Mouse (Mus musculus): ENCODE measurements at regions not wholly inside any gene's neighbourhood (a gene's known extent, or its start where the extent isn't known, plus 50 kb on each side); places are given as distances from the start of the nearest gene placed in this dataset.

- DNase-seq (ENCODE audit: low read depth, low spot score) = no peak
- no peak for TF ChIP-seq ZC3H11A (IDR thresholded peaks at IDR 0.05; ENCODE audit: borderline replicate concordance, low read depth, low read length)
- no peak for TF ChIP-seq ZNF384 (IDR thresholded peaks at IDR 0.05; ENCODE audit: low read depth, low read length)
- no peak for TF ChIP-seq HCFC1 (IDR thresholded peaks at IDR 0.05; ENCODE audit: borderline replicate concordance, insufficient read depth, low read length)
- no peak for TF ChIP-seq MAFK (IDR thresholded peaks at IDR 0.05; ENCODE audit: insufficient read depth, low read depth, low read length)
- no peak for TF ChIP-seq CHD2 (IDR thresholded peaks at IDR 0.05; ENCODE audit: low read depth, low read length)
- H3K9ac ChIP-seq (ENCODE audit: insufficient read depth, low read depth, low read length, poor library complexity, severe bottlenecking) = no peak overlapping the region
- no peak overlapping the region for H3K27ac ChIP-seq (ENCODE audit: insufficient read depth, low read depth, low read length, poor library complexity, severe bottlenecking)
- in situ Hi-C loops (cut with MboI; ENCODE audit: low sequenced_read_pairs in 2 of 2, unreplicated experiment in 2 of 2) = no loop called here
- H3K9me3 ChIP-seq (ENCODE audit: control insufficient read depth, insufficient read depth, low read depth, low read length) = no peaks in the 10 kb centered on the region
- H3K4me1 ChIP-seq (ENCODE audit: control insufficient read depth in 2 of 2, insufficient read depth in 2 of 2, low read length in 2 of 2, poor library complexity in 1 of 2) = no peaks in the 10 kb centered on the region; a peak in 1 of 4 replicates
- no peak overlapping the region for H3K4me3 ChIP-seq (ENCODE audit: insufficient read depth in 1 of 2, low read depth in 1 of 2, low read length in 2 of 2, poor library complexity in 1 of 2, severe bottlenecking in 1 of 2)
- H3K36me3 ChIP-seq (ENCODE audit: control insufficient read depth, insufficient read depth, low read length, poor library complexity, severe bottlenecking) = no peaks in the 10 kb centered on the region
Measured at GRCm38 (mm10) chr2:50518371-50519128, 221.9 kb upstream of the Mmadhc start.

GRCm38 (mm10) chr2:50513276-50513675 lies 216.7 kb upstream of the Mmadhc start:
- in situ Hi-C loops (cut with MboI; ENCODE audit: low sequenced_read_pairs in 2 of 2, unreplicated experiment in 2 of 2) = no loop called here
- Histone ChIP-seq H3K4me3 (ENCODE audit: insufficient read depth in 1 of 2, low read depth in 1 of 2, low read length in 2 of 2, poor library complexity in 1 of 2, severe bottlenecking in 1 of 2) (no peak overlapping the region), H3K27ac (ENCODE audit: insufficient read depth, low read depth, low read length, poor library complexity, severe bottlenecking) (no peak overlapping the region), H3K9ac (ENCODE audit: insufficient read depth, low read depth, low read length, poor library complexity, severe bottlenecking) (no peak overlapping the region), H3K36me3 (ENCODE audit: control insufficient read depth, insufficient read depth, low read length, poor library complexity, severe bottlenecking) (no peaks in the 10 kb centered on the region), H3K4me1 (ENCODE audit: control insufficient read depth in 2 of 2, insufficient read depth in 2 of 2, low read length in 2 of 2, poor library complexity in 1 of 2) (no peaks in the 10 kb centered on the region), H3K9me3 (ENCODE audit: control insufficient read depth, insufficient read depth, low read depth, low read length) (no peaks in the 10 kb centered on the region)
- DNase-seq (ENCODE audit: low read depth, low spot score) = no peak
- no peak for TF ChIP-seq CHD2 (IDR thresholded peaks at IDR 0.05; ENCODE audit: low read depth, low read length)
- TF ChIP-seq ZC3H11A (IDR thresholded peaks at IDR 0.05; ENCODE audit: borderline replicate concordance, low read depth, low read length) = no peak
- no peak for TF ChIP-seq MAFK (IDR thresholded peaks at IDR 0.05; ENCODE audit: insufficient read depth, low read depth, low read length)
- no peak for TF ChIP-seq HCFC1 (IDR thresholded peaks at IDR 0.05; ENCODE audit: borderline replicate concordance, insufficient read depth, low read length)
- TF ChIP-seq ZNF384 (IDR thresholded peaks at IDR 0.05; ENCODE audit: low read depth, low read length) = no peak

GRCm38 (mm10) chr2:50498713-50499112 lies 202.1 kb upstream of the Mmadhc start:
- no peaks in the 10 kb centered on the region for H3K9me3 ChIP-seq (ENCODE audit: control insufficient read depth, insufficient read depth, low read depth, low read length)
- no peak overlapping the region for H3K4me3 ChIP-seq (ENCODE audit: insufficient read depth in 1 of 2, low read depth in 1 of 2, low read length in 2 of 2, poor library complexity in 1 of 2, severe bottlenecking in 1 of 2)
- H3K4me1 ChIP-seq (ENCODE audit: control insufficient read depth in 2 of 2, insufficient read depth in 2 of 2, low read length in 2 of 2, poor library complexity in 1 of 2) = no peaks in the 10 kb centered on the region
- no peak overlapping the region for H3K9ac ChIP-seq (ENCODE audit: insufficient read depth, low read depth, low read length, poor library complexity, severe bottlenecking)
- no peaks in the 10 kb centered on the region for H3K36me3 ChIP-seq (ENCODE audit: control insufficient read depth, insufficient read depth, low read length, poor library complexity, severe bottlenecking)
- TF ChIP-seq CHD2 (IDR thresholded peaks at IDR 0.05; ENCODE audit: low read depth, low read length) (no peak), ZNF384 (IDR thresholded peaks at IDR 0.05; ENCODE audit: low read depth, low read length) (no peak), HCFC1 (IDR thresholded peaks at IDR 0.05; ENCODE audit: borderline replicate concordance, insufficient read depth, low read length) (no peak), MAFK (IDR thresholded peaks at IDR 0.05; ENCODE audit: insufficient read depth, low read depth, low read length) (no peak), ZC3H11A (IDR thresholded peaks at IDR 0.05; ENCODE audit: borderline replicate concordance, low read depth, low read length) (no peak)
- H3K27ac ChIP-seq (ENCODE audit: insufficient read depth, low read depth, low read length, poor library complexity, severe bottlenecking) = no peak overlapping the region
- no peak for DNase-seq (ENCODE audit: low read depth, low spot score)
- in situ Hi-C loops (cut with MboI; ENCODE audit: low sequenced_read_pairs in 2 of 2, unreplicated experiment in 2 of 2) = no loop called here

- in situ Hi-C loops (cut with MboI; ENCODE audit: low sequenced_read_pairs in 2 of 2, unreplicated experiment in 2 of 2) = no loop called here
- H3K4me3 ChIP-seq (ENCODE audit: insufficient read depth in 1 of 2, low read depth in 1 of 2, low read length in 2 of 2, poor library complexity in 1 of 2, severe bottlenecking in 1 of 2) = no peak overlapping the region
- no peak overlapping the region for H3K9ac ChIP-seq (ENCODE audit: insufficient read depth, low read depth, low read length, poor library complexity, severe bottlenecking)
- H3K9me3 ChIP-seq (ENCODE audit: control insufficient read depth, insufficient read depth, low read depth, low read length) = no peaks in the 10 kb centered on the region
- H3K27ac ChIP-seq (ENCODE audit: insufficient read depth, low read depth, low read length, poor library complexity, severe bottlenecking) = no peak overlapping the region
- TF ChIP-seq ZC3H11A (IDR thresholded peaks at IDR 0.05; ENCODE audit: borderline replicate concordance, low read depth, low read length) (no peak), MAFK (IDR thresholded peaks at IDR 0.05; ENCODE audit: insufficient read depth, low read depth, low read length) (no peak), CHD2 (IDR thresholded peaks at IDR 0.05; ENCODE audit: low read depth, low read length) (no peak), ZNF384 (IDR thresholded peaks at IDR 0.05; ENCODE audit: low read depth, low read length) (no peak), HCFC1 (IDR thresholded peaks at IDR 0.05; ENCODE audit: borderline replicate concordance, insufficient read depth, low read length) (no peak)
- no peaks in the 10 kb centered on the region for H3K4me1 ChIP-seq (ENCODE audit: control insufficient read depth in 2 of 2, insufficient read depth in 2 of 2, low read length in 2 of 2, poor library complexity in 1 of 2)
- H3K36me3 ChIP-seq (ENCODE audit: control insufficient read depth, insufficient read depth, low read length, poor library complexity, severe bottlenecking) = no peaks in the 10 kb centered on the region
- no peak for DNase-seq (ENCODE audit: low read depth, low spot score)
Measured at GRCm38 (mm10) chr2:50496057-50496433, 199.4 kb upstream of the Mmadhc start.
